Mouse (Mus musculus) forebrain, embryonic 13.5 days (tissue): ENCODE measurements around the gene Eaf2. TPM values are rescaled to one million over a fixed set of nuclear protein-coding genes. Genes with fewer than 3 reads are reported as not detected.

Source experiments
- ATAC-seq: fragments of 200-750 bp; cut with Nextera tagmentation; 2 replicates; pipeline ENCODE4 v1.8.0; 2017
- H3K27ac ChIP-seq: fragments of 300-500 bp; sonication (generic); 2 replicates; pipeline ENCODE4 v1.5.1; 2015; ENCODE audit warnings: inconsistent platforms, mild to moderate bottlenecking, moderate library complexity
- H3K27me3 ChIP-seq: fragments of 300-500 bp; sonication (generic); 2 replicates; pipeline ENCODE4 v1.6.1; 2015; ENCODE audit warnings: mild to moderate bottlenecking, inconsistent platforms
- H3K36me3 ChIP-seq: fragments of 300-500 bp; sonication (generic); 2 replicates; pipeline ENCODE4 v1.6.1; 2015; ENCODE audit warnings: mild to moderate bottlenecking, inconsistent platforms; ENCODE audit not compliant: poor library complexity, severe bottlenecking
- H3K4me1 ChIP-seq: fragments of 300-500 bp; sonication (generic); 2 replicates; pipeline ENCODE4 v1.6.1; 2015; ENCODE audit warnings: inconsistent platforms
- H3K4me2 ChIP-seq: fragments of 300-500 bp; sonication (generic); 2 replicates; pipeline ENCODE4 v1.6.1; 2015; ENCODE audit warnings: inconsistent platforms, mild to moderate bottlenecking, moderate library complexity
- H3K4me3 ChIP-seq: fragments of 300-500 bp; sonication (generic); 2 replicates; pipeline ENCODE4 v1.5.1; 2015; ENCODE audit warnings: mild to moderate bottlenecking, inconsistent platforms
- H3K9ac ChIP-seq: fragments of 300-500 bp; sonication (generic); 2 replicates; pipeline ENCODE4 v1.6.1; 2015; ENCODE audit warnings: mild to moderate bottlenecking, inconsistent platforms
- H3K9me3 ChIP-seq: fragments of 300-500 bp; sonication (generic); replicated peaks from 2 replicates; pipeline ENCODE4 v1.6.1; 2016; ENCODE audit warnings: inconsistent platforms
- WGBS: fragments of 180-500 bp; shearing (Covaris S2); methylation state at CpG from one replicate; pipeline ENCODE4 v1.1.7; 2015; 5-methylcytosine and 5-hydroxymethylcytosine counted together
- polyA plus RNA-seq: library from polyadenylated mRNA; unstranded; fragments of >200 nt; fragmentation: Nextera tagmentation; extraction: Ambion mirVana; gene quantifications from 2 replicates; pipeline ENCODE4 v1.2.1, GENCODE M21; 2015

Eaf2 gene
- polyA plus RNA-seq, 1 experiment from 2014 or later: 0.99 TPM

GRCm38 (mm10) chr16:36790166-36790565, 84.6 kb downstream of the Eaf2 start:
- no peak for ATAC-seq
- no peak overlapping the region for H3K4me3 ChIP-seq
- no peaks in the 10 kb centered on the region for H3K27me3 ChIP-seq
- no peaks in the 10 kb centered on the region for H3K4me1 ChIP-seq
- whole genome bisulfite sequencing: 92% methylated on average over 4 of the region's 4 CpGs
- H3K9ac ChIP-seq: no peak overlapping the region
- H3K9me3 ChIP-seq: no peaks in the 10 kb centered on the region
- H3K4me2 ChIP-seq: no peak overlapping the region
- no peak overlapping the region for H3K27ac ChIP-seq
- H3K36me3 ChIP-seq: no peaks in the 10 kb centered on the region

- no peaks in the 10 kb centered on the region for H3K36me3 ChIP-seq
- no peaks in the 10 kb centered on the region for H3K9me3 ChIP-seq
- 93% methylated on average over 7 of the region's 7 CpGs for WGBS
- no peak overlapping the region for H3K9ac ChIP-seq
- H3K4me1 ChIP-seq: peaks cover 4% of the 10 kb centered on the region; the same call in 1 of the 2 replicates
- no peak overlapping the region for H3K27ac ChIP-seq
- H3K4me3 ChIP-seq: no peak overlapping the region
- ATAC-seq: no peak
- H3K27me3 ChIP-seq: no peaks in the 10 kb centered on the region
- H3K4me2 ChIP-seq: no peak overlapping the region
Measured at GRCm38 (mm10) chr16:36786466-36786865, 88.3 kb downstream of the Eaf2 start.

- no peaks in the 10 kb centered on the region for H3K36me3 ChIP-seq
- WGBS: 60% methylated on average over 10 of the region's 10 CpGs
- H3K4me2 ChIP-seq: peak within 1 kb of the TSS; percentile 46
- no peaks in the 10 kb centered on the region for H3K9me3 ChIP-seq
- peak within 1 kb of the TSS; percentile 28 for H3K4me3 ChIP-seq
- peak within 1 kb of the TSS; percentile 73 for H3K27ac ChIP-seq
- H3K27me3 ChIP-seq: no peaks in the 10 kb centered on the region
- H3K9ac ChIP-seq: no peak within 1 kb of the TSS
- ATAC-seq: peak; percentile 90
- H3K4me1 ChIP-seq: peaks cover 4% of the 10 kb centered on the region; the same call in 1 of the 2 replicates
Measured at GRCm38 (mm10) chr16:36784594-36785313, 90.0 kb downstream of the Eaf2 start, which contains the start of gene Slc15a2. Gene Slc15a2 (minus strand): TSS chr16:36784962.

- peak overlapping the region; percentile 73 for H3K27ac ChIP-seq
- H3K4me2 ChIP-seq: peak overlapping the region; percentile 46
- H3K27me3 ChIP-seq: no peaks in the 10 kb centered on the region
- no peak overlapping the region for H3K9ac ChIP-seq
- peaks cover 4% of the 10 kb centered on the region; the same call in 1 of the 2 replicates for H3K4me1 ChIP-seq
- 53% methylated on average over 2 of the region's 2 CpGs for WGBS
- peak; percentile 33 for ATAC-seq
- no peaks in the 10 kb centered on the region for H3K36me3 ChIP-seq
- H3K4me3 ChIP-seq: peak overlapping the region; percentile 28
- no peaks in the 10 kb centered on the region for H3K9me3 ChIP-seq
Measured at GRCm38 (mm10) chr16:36784146-36784545, 90.7 kb downstream of the Eaf2 start.

DNA sequence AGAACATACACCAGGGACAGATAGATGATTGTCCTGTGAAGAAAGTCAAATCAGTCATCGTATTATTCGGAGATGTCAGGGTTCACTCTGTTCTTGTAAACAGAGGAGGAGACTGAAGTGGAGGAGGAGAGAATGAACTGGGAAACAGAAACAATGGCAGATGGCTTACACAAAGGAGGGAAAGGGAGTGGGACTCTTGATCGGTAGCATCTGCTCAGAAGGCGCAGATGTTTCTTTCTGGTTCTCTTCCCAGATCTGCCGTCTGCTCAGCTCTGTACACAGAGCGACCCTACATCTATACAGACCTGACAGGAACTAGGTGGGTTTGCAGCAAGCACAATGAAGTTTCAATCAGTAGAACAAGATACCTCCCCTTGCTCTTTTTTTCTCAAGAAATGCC, 99.1 kb downstream of the Eaf2 start:
- Histone ChIP-seq H3K27me3 (no peaks in the 10 kb centered on the region), H3K9me3 (no peaks in the 10 kb centered on the region), H3K4me1 (peaks cover 4% of the 10 kb centered on the region; the same call in 1 of the 2 replicates), H3K27ac (no peak overlapping the region; the same call in 1 of the 2 replicates), H3K9ac (no peak overlapping the region), H3K36me3 (no peaks in the 10 kb centered on the region), H3K4me3 (no peak overlapping the region), H3K4me2 (no peak overlapping the region)
- peak; percentile 91 for ATAC-seq
- WGBS: 77% methylated on average over 6 of the region's 6 CpGs

DNA sequence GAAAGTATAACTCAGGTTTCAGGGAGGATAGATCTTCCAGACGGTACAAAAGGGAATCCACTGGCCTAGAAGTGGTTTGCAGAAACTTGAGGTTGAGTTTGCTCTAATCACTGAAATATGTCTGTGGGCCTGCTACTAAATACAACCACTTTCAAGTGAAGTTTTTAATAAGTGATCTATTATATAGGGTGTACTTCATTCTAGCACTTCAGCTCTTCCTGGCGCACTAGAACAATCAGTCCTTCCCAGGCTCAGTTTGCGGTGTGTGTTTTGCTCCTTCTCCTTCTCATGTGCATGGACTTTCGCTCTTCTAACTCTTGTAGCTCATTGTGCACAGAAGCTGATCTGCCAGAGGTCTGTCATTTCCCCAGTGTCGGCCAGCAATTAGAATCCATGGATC, 101.8 kb downstream of the Eaf2 start:
- WGBS: 92% methylated on average over 5 of the region's 5 CpGs
- Histone ChIP-seq H3K27ac (no peak overlapping the region), H3K4me2 (no peak overlapping the region), H3K36me3 (no peaks in the 10 kb centered on the region), H3K9ac (no peak overlapping the region), H3K4me1 (peaks cover 5% of the 10 kb centered on the region; the same call in 1 of the 2 replicates), H3K9me3 (no peaks in the 10 kb centered on the region), H3K4me3 (no peak overlapping the region), H3K27me3 (no peaks in the 10 kb centered on the region)
- no peak for ATAC-seq

DNA sequence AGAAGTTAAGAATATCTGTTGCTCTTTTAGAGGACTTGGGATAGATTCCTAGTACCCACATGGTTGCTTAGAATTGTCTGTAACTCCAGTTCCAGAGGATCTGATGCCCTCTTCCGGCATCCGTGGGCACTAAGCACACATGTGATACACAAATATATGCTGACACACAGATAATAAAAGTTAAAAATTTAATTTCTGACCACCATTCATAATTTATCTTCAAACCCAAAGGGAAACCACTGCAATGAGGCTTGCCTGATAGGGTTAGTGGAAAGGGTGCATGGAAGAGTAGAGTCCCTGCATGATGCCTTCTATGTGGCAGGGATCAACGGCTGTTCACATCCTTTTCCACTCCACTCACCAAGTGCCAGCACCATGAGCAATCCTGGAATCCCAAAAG, 103.1 kb downstream of the Eaf2 start:
- Histone ChIP-seq H3K9me3 (no peaks in the 10 kb centered on the region), H3K27ac (no peak overlapping the region), H3K36me3 (no peaks in the 10 kb centered on the region), H3K4me2 (no peak overlapping the region), H3K9ac (no peak overlapping the region), H3K4me3 (no peak overlapping the region), H3K4me1 (peaks cover 5% of the 10 kb centered on the region; the same call in 1 of the 2 replicates), H3K27me3 (no peaks in the 10 kb centered on the region)
- 96% methylated on average over 3 of the region's 3 CpGs for WGBS
- no peak for ATAC-seq

DNA sequence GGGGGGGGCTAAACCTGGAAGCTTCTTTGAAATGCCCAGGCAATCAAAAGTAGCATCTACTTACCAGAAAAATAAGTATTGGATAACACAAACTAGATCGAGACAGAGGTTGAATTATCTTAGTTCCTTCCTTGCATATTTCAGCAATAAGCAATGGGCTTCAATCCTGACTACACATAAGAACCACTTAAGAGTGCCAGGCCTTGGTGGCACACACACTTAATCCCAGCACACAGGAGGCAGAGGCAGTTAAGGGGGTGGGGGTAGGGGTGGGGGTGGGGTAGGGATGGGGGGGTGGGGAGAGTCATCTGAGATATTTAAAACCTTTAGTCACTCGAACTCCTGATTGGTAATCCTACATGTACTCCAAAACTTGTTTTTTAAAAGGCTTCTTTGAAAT, 103.6 kb downstream of the Eaf2 start:
- Histone ChIP-seq H3K27ac (peak overlapping the region; percentile 40; the same call in 1 of the 2 replicates), H3K27me3 (no peaks in the 10 kb centered on the region), H3K36me3 (no peaks in the 10 kb centered on the region), H3K4me2 (no peak overlapping the region), H3K9me3 (no peaks in the 10 kb centered on the region), H3K4me1 (peaks cover 5% of the 10 kb centered on the region; the same call in 1 of the 2 replicates), H3K9ac (no peak overlapping the region), H3K4me3 (no peak overlapping the region)
- ATAC-seq: peak; percentile 67
- 56% methylated on average over 2 of the region's 2 CpGs for WGBS

DNA sequence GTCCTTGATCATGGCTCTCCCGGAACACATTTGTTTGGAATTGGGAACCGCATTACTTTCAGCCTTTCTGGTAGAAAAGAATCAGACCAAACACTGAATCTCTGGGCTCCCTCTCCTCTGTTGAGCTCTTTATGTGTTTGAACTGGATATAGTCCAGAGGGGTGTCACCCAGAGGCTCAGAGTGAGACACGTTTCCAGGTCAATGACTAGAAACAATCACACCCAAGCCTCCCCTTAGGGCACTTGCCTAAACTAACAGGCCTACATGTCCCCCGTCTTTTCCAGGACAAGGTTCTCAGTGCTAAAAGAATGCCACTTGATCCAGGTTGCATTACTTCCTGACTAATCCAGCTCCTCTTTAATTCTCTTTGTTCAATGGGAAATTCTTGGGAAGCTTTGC, 104.0 kb downstream of the Eaf2 start:
- Histone ChIP-seq H3K4me1 (peaks cover 5% of the 10 kb centered on the region; the same call in 1 of the 2 replicates), H3K9ac (no peak overlapping the region), H3K27me3 (no peaks in the 10 kb centered on the region), H3K27ac (peak overlapping the region; percentile 40), H3K36me3 (no peaks in the 10 kb centered on the region), H3K9me3 (no peaks in the 10 kb centered on the region), H3K4me2 (no peak overlapping the region), H3K4me3 (no peak overlapping the region)
- ATAC-seq: peak; percentile 86
- 16% methylated on average over 4 of the region's 4 CpGs for WGBS

DNA sequence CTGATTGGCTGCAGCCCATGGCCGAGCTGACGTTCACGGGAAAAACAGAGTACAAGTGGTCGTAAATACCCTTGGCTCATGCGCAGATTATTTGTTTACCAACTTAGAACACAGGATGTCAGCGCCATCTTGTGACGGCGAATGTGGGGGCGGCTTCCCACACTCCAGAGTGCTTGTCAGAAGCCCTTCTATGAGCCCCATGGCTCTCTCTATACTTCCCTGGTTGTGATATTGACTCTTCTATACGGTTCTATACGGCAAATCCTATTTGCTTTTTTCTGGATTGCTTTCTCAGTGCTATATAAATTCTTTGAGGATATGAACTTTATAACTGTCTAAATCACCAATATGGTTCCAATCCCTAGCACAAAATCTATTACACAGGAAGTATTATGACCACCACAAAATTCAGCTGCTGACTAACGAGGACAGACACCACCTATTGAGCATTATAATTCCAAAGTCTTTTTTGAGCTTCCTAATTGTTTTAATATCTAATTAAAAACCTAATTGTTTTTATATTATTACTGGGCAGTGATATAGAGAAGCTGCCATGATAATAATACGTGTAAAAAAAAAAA, 104.5 kb downstream of the Eaf2 start:
- Histone ChIP-seq H3K36me3 (no peaks in the 10 kb centered on the region), H3K9me3 (no peaks in the 10 kb centered on the region), H3K27ac (no peak overlapping the region), H3K4me1 (peaks cover 5% of the 10 kb centered on the region; the same call in 1 of the 2 replicates), H3K4me2 (no peak overlapping the region), H3K4me3 (no peak overlapping the region), H3K27me3 (no peaks in the 10 kb centered on the region), H3K9ac (no peak overlapping the region)
- WGBS: 59% methylated on average over 10 of the region's 13 CpGs
- ATAC-seq: peak; percentile 63

DNA sequence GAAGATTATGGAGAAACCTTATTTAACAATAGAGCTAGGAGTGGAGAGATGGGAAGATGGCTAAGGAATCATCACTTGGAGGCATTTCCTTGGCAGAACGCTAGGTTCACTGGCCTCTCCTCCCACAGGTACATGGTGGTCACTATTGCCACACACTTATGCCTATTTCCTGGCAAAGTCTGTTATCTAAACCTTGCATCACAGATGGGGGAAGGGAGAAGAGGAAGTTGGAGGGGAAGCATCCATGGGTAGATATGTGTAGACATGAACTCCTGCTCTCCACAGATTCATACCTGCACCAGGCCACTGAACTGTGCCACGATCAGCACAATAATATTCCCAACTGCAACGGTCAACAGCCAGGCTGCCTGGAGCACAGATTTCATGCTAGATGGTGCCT, 122.8 kb downstream of the Eaf2 start:
- Histone ChIP-seq H3K27ac (no peak overlapping the region), H3K9me3 (no peaks in the 10 kb centered on the region), H3K4me3 (no peak overlapping the region), H3K4me1 (no peaks in the 10 kb centered on the region), H3K9ac (no peak overlapping the region), H3K4me2 (no peak overlapping the region), H3K36me3 (no peaks in the 10 kb centered on the region), H3K27me3 (no peaks in the 10 kb centered on the region)
- 94% methylated on average over 3 of the region's 3 CpGs for WGBS
- ATAC-seq: no peak

- H3K27me3 ChIP-seq: no peaks in the 10 kb centered on the region
- no peak overlapping the region for H3K27ac ChIP-seq
- H3K9ac ChIP-seq: no peak overlapping the region
- 76% methylated on average over 2 of the region's 2 CpGs for WGBS
- no peak overlapping the region for H3K4me3 ChIP-seq
- no peaks in the 10 kb centered on the region for H3K4me1 ChIP-seq
- no peak overlapping the region for H3K4me2 ChIP-seq
- ATAC-seq: no peak
- no peaks in the 10 kb centered on the region for H3K36me3 ChIP-seq
- no peaks in the 10 kb centered on the region for H3K9me3 ChIP-seq
Measured at GRCm38 (mm10) chr16:36747767-36748166, 127.0 kb downstream of the Eaf2 start.
